Mouse (Mus musculus): ENCODE measurements around the gene Hist1h3g.
"Not testable (repeated sequence)": the region's sequence is repeated elsewhere in the genome, so short reads cannot be mapped to it uniquely, and the experiment has no call there.

The Hist1h3g gene

GRCm38 (mm10) chr13:23561531-23561882 is 26.3 kb downstream of the Hist1h3g start:
- DNase-seq, result not testable (repeated sequence)

- peak; percentile 93 for DNase-seq
Measured at GRCm38 (mm10) chr13:23561883-23562659, 26.8 kb downstream of the Hist1h3g start, which contains the start of gene Hist1h3e. TSS of gene Hist1h3e (minus strand) at chr13:23562369.

DNA sequence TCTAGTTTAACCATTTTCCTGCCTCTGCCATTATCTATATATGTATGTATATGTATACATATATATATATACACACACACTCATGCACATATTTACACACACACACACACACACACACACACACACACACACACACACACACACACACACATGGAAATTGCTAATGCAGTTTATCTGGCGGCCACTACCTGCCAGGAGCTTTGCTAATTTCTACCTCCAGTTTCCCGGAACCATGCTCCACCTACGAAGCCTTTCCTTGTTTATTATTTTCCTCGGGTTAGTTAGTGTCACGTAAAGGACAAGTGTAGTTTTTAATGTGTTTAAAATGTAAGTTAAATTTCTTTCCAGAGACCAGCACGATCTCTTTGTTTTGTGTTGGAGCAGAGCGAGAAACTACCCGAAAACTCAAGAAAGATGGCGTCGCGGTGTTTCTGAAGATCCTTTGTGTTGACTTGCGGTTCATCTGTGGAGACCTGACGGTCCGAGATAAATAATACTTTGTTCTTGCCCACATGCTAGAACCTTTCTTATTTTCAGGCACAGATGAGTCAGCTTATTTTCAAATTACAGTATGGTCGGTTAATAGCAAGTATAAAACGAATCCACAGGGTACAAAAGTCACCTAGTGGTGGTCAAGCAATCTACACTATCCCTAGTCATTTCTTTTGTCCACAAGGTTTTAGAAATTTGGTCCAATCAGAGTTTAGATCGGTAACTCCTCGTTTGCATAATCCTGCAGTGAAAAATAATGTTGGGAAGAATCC is 27.7 kb downstream of the Hist1h3g start:
- DNase-seq, result no peak

DNA sequence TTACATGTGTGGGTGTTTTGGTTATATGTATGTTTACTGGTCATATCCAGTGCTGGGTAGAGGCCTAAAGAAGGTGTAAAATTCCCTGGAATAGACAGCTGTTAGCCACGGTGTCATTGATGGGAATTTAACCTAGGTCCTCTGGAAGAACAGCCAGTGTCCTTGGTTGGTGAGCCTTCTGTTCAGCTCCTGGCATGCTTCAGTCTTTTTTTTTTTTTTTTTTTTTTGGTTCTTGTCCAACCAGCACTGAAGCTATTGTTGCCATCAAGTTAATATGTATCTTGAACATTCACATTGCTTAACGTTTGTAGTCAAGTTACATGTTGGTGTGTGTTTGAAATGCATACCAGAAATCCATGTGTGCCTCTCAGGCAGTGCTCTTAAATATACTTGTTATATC is 29.3 kb downstream of the Hist1h3g start:
- no peak for DNase-seq

DNA sequence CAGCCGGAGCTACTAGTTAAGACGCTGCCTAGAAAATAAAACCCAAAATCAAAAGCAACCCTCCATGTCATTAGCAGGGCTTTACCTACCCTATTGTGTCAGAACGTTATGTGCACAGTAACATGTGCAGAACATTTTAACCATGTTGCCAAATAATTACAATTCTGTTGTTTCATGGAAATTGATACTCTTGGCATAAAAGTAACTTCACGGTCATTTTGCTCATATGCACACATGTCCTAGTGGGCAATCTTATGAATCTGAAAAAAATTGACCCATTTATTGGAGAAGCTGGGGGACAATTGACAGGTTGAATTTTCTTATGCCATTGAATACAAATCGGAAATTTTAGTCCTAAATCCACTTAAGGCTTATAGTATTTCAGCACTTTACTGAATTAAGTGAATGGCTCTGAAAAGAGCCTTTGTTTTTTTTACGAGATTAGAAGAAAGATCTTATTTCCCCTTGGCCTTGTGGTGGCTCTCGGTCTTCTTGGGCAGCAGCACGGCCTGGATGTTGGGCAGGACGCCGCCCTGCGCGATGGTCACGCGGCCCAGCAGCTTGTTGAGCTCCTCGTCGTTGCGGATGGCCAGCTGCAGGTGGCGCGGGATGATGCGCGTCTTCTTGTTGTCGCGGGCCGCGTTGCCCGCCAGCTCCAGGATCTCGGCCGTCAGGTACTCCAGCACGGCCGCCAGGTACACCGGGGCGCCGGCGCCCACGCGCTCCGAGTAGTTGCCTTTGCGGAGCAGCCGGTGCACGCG is 35.2 kb downstream of the Hist1h3g start:
- not testable (repeated sequence) for DNase-seq

- peak; percentile 50 for DNase-seq
Measured at GRCm38 (mm10) chr13:23571022-23571503, 35.8 kb downstream of the Hist1h3g start, which contains the start of the genes Hist1h2ae and Hist1h2bg. TSS of gene Hist1h2ae (minus strand) at chr13:23571220. TSS of gene Hist1h2bg (plus strand) at chr13:23571396.

DNA sequence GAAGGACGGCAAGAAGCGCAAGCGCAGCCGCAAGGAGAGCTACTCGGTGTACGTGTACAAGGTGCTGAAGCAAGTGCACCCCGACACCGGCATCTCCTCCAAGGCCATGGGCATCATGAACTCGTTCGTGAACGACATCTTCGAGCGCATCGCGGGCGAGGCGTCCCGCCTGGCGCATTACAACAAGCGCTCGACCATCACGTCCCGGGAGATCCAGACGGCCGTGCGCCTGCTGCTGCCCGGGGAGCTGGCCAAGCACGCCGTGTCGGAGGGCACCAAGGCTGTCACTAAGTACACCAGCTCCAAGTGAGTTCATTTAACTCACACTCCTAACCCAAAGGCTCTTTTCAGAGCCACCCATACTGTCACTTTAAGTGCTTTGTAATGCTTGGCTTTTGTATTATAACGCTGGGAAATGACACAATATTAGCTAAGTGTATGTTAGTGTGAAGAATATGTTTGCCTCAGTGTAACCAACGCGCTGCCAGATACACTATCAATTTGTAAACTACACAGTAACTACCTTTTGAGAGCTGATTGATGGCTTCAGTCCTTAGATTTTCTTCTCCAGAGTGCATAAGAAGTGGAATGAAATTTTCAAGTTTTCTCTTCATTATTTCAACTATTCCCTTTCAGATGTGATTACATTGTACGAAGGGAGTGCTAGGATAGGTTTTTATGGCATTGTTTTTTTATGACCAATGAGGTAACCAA is 36.4 kb downstream of the Hist1h3g start:
- not testable (repeated sequence) for DNase-seq

DNA sequence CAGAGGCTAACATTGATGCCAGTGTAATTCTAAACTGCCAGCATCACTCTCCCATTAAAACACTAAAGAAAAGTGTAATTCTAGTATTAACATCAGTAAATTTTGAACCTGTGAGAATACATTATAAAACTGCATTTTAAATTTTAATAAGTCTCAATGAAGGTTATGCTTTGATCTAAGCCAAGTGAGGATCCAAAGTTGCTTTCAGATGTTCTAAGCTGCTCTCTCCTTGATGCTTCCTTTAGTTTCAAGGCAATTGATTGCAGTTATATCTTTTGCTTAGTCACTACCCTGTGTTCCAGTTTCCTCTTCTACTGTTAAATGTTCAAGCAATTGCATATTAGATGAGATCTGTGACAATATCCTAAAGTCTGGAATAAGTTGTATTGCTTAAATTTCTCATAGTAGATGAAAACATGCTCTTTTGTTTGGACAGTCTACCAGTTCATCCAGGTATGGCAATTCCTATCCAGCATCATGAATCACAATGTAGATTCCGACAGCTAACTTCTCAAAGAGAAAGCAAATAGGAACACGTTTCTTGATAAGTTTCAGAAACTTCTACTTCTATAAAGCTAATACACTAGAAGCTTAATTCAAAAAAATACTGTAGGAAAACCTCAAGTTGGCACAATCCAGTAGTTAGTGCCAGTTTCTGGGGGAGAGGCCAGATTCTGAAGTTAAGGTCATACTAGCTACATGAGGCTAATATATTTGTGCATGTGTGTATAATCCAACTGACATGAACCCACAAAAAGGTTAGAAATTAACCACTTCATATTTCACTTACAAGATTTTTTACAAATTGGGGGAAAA is 37.2 kb downstream of the Hist1h3g start:
- no peak for DNase-seq

DNA sequence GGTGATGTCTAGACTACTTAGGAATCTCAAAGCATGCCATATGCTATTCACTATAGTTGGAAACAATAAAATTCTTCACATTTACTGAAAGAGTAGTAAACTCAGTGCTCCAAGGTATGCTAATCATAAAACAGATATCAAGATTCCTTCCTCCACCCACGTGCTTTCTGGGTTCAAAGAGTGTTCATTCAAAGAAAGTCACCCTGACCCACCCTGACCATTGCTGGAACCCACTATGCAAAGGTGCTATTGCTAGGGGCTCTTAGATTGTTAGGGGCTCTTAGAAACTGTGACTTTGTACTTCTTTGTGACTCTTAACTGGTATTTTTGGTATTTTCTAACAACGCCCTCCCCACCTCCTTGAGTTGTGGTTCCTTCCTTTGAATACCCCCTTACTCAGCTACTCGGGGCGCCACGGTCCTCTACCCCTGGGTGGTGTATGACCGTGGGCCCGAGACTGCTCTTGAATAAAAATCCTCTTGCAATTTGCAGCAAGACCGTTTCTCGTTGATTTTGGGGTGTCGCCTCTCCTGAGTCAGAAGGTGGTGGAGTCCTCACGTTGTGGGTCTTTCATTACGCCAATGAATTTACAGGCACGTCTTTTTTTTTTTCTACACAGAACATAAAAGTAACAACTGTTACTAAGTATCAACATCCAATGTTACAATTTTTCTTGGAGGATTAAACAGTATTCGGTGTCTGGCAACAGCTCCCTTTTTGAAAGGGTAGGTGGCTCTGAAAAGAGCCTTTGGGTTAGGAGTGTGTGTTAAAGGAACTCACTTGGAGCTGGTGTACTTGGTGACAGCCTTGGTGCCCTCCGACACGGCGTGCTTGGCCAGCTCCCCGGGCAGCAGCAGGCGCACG is 38.0 kb downstream of the Hist1h3g start:
- DNase-seq, result not testable (repeated sequence)

DNA sequence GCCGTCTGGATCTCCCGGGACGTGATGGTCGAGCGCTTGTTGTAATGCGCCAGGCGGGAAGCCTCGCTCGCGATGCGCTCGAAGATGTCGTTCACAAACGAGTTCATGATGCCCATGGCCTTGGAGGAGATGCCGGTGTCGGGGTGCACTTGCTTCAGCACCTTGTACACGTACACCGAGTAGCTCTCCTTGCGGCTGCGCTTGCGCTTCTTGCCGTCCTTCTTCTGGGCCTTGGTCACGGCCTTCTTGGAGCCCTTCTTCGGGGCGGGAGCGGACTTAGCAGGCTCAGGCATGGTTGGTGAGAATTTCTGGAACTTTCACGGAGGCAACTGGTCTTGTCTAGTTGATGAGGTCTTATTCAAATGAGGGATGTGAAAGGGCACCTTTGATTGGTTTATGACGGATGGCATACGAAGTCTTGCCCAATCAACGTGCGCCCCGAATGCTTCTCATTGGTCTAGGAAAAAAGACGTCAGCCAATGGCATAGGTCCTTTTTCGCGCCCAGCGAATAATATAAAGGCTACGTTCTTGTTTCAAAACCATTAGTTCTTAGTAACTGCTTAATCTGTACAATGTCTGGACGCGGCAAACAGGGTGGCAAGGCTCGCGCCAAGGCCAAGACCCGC is 38.8 kb downstream of the Hist1h3g start, which contains the start of the genes Hist1h2bf and Hist1h2ad:
Gene Hist1h2bf, minus strand, starts transcription at position 299 of the 627 bp plus-strand sequence.
Gene Hist1h2ad, plus strand, starts transcription at position 484 of the 627 bp plus-strand sequence.
- peak; percentile 88 for DNase-seq

- not testable (repeated sequence) for DNase-seq
Measured at GRCm38 (mm10) chr13:23574546-23575170, 39.4 kb downstream of the Hist1h3g start.

DNA sequence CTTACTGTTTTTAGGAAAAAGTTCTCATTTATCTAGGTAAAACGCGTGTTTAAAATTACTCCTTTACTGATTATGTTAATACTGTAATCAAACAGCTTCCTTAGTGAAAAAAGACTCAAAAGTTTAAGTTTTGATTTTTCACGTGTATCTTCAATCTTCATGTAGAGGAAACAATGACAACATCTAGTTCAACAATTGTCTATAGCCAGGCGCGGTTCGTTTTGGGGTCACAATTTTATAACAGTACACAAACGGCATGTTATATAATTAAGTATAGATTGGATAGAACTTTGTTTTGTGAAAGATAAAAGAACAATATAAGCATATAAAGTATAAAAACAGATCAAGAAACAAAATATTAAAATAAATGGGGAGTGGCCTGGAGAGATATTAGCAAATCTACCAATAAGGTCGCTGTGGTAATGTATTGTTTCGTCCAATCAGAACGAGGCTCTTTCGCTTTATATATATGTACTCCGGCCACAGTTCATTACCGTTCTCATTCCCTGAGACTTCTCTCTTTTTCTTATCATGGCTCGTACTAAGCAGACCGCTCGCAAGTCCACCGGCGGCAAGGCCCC is 40.1 kb downstream of the Hist1h3g start, which contains the start of gene Hist1h3d:
Gene Hist1h3d, plus strand, starts transcription at position 493 of the 581 bp plus-strand sequence.
- peak; percentile 36 for DNase-seq

- DNase-seq, result not testable (repeated sequence)
Measured at GRCm38 (mm10) chr13:23575864-23576313, 40.7 kb downstream of the Hist1h3g start.

DNA sequence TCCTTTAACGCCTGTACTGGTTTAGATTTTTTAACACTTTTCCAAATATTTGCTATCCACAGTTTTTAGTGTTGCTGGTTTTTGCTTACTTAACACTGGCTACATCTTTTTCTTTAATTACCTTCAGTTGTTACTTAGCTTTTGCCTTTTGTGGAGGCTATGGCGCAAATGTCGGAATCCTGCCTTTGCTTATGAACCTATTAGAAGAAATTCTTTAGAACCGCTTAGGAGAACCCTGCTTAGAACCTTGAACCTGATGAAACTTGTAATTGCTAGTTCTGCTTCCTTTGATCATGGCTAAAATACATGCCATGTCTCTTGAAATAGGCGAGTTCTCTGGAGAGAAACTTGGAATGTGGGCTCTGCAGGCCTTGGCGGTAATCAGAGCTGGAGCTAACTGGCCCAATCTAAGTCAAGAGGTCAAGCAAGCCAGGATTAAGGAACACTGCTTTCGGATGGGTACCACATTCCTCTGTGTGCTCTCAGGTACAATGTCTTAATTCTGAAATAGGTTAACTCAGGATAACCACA is 41.2 kb downstream of the Hist1h3g start:
- no peak for DNase-seq

DNA sequence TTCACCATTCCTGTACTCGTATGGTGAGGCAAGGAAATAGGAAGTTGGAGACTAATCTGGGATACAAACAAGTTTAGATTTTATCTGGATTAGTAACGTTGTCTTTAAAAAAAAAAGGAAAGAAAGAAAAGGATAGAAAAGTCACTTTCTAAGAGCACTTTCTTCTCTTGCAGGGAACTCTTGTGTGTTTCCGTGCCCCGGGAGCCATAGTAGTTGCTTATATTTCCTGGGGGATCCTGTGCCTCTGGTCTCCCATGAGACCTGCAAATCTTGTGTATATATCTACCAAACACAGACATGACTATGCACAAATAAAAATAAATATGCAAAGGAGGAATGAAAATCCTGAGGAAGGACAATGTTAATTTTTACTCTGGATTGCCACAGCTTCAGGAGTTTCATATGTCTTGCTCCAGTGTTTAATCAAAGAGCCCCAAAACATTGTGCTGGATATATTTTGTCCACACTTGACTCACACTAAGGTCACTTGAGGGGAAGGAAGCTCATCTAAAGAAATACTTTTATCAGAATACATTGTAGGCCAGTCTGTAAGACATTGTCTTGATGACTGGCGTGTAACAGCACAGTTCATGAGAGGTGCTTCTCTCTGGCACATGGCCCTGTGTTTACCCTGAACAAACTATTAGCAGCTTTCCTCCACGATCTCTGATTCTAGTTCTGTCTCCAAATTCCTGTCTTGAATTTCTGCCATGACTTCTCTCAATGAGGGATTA is 41.9 kb downstream of the Hist1h3g start:
- DNase-seq, result no peak

- no peak for DNase-seq
Measured at GRCm38 (mm10) chr13:23577835-23578234, 42.6 kb downstream of the Hist1h3g start.

GRCm38 (mm10) chr13:23581408-23582218 is 46.4 kb downstream of the Hist1h3g start, which contains the start of gene Hist1h4d:
TSS of gene Hist1h4d (plus strand) at chr13:23581598.
- DNase-seq, result peak; percentile 97

All from lung, postnatal 14 days (tissue).